Mouse (Mus musculus) olfactory bulb, adult 2 months (tissue): Measurements from ENCODE around the gene Igf2bp3.

ENCODE experiments used
- CTCF ChIP-seq: fragments of 200-500 bp; IDR thresholded peaks from 2 replicates; pipeline ENCODE4 v1.5.1; 2012; ENCODE audit warnings: low read depth, mild to moderate bottlenecking, low read length, moderate library complexity; ENCODE audit not compliant: insufficient read depth
- POLR2A ChIP-seq: fragments of 200-500 bp; IDR thresholded peaks from 2 replicates; pipeline ENCODE4 v1.6.1; 2012; ENCODE audit warnings: mild to moderate bottlenecking, low read depth, low read length, moderate library complexity; ENCODE audit not compliant: insufficient read depth

DNA sequence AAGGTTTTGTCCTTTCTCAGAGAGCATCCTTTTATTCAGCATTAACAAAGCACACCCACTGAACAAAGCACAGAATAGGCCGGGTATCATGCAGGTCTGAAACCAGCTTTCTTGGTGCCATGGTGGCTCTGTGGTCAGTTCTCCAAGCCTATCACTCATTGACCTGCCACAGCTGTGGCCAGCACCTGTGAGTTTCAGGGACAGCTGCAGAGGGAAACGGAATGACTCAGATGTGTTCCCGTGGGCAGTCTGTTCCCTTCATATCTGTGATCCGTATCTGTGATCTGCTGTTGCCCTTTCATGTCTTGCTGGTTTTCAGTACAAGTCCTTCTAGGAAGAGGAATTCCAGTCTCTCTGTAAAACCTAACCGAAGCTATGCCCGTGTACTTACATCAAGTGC is 168.3 kb downstream of the Igf2bp3 start:
- TF ChIP-seq CTCF, result no peak
- no peak for TF ChIP-seq POLR2A
